Mouse (Mus musculus) layer of hippocampus, adult 2 months (tissue): ENCODE results near the gene Vmn2r1. TPM values are rescaled to one million over a fixed set of nuclear protein-coding genes. Genes with fewer than 3 reads are reported as not detected.

ENCODE experiments used
- DNase-seq, 2 experiments: peaks; one replicate each; pipeline ENCODE4 v3.0.0; 2022; ENCODE audit warnings: low spot score in 2 of 2
- H3K27ac ChIP-seq: fragments of 200-600 bp; 2 replicates; pipeline ENCODE4 v1.8.1; 2022
- H3K4me3 ChIP-seq: fragments of 200-600 bp; 2 replicates; pipeline ENCODE4 v1.8.1; 2022; ENCODE audit warnings: mild to moderate bottlenecking
- CTCF ChIP-seq: fragments of 200-600 bp; conservative IDR thresholded peaks from 2 replicates; pipeline ENCODE4 v1.8.1; 2022; ENCODE audit warnings: antibody characterized with exemption, mild to moderate bottlenecking, moderate library complexity
- long read RNA-seq, 2 experiments: library from polyadenylated mRNA; stranded (forward); transcript quantifications; one replicate each; pipeline ENCODE4 v2.0.0; 2021; ENCODE audit warnings: borderline mapping rate in 2 of 2
- total RNA-seq, 2 experiments: library from RNA; stranded (reverse); gene quantifications; 2 replicates each; pipeline ENCODE4 v1.2.3; 2021

The Vmn2r1 gene
- total RNA-seq = under 1 TPM; 0.36 to 0.69 TPM
- long read RNA-seq, experiment 1 = 0 reads
- long read RNA-seq, experiment 2 = 0 reads

DNA sequence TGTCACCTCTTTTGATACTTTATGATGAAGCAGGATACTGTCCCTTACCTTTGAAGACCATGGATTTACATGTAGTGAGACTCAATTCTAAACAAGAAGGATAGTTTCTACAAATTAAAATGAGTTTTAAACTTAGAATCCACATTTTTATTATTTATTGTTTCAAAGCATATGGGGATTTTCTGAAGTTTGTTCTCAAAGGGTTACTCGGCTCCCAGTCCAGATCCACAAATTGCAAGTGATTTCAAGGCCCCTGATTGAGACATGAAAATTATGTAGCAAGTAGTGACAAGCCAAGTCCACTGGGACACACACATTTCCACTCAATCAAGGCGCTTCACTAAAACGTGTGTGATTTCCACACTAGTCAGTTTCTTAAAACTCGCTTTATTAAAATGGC is at the start of gene Vmn2r1:
Gene Vmn2r1 (plus strand): TSS at position 301 of the 400 bp plus-strand sequence.
- Histone ChIP-seq H3K4me3 (no peak within 1 kb of the TSS), H3K27ac (no peak within 1 kb of the TSS)
- no peak for DNase-seq
- TF ChIP-seq CTCF = no peak

DNA sequence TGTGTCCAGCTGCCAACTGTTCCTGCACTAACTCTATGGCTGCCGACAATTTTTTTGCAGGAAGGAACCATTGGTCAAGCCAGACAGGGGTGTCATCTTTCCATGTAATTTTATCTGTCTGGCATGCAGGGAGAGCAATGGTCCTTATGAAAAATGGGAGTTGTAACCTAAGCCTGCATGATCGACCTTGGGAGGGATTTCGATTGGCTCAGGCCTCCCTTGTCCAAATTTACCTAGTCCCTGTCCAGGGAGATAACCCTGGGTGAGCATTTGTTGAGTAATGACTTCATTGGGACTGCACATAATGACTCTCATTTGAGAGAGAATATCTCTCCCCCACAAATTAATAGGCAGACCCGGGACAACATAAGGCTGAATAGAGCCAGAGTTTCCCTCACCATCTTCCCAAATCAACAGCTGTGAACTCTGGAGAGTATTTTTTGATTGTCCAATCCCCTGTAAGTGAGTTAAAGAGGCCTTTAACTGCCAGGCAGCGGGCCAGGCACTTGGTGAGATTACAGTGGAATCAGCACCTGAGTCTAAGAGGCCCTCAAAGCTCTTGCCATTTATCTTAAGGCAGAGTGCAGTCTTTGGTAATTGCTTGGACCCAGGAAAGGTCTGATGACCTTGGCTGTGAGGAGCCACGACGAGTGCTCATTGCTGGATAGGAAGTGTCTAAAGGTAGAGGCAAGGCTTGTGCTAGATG is 43.1 kb upstream of the Vmn2r1 start:
- H3K27ac ChIP-seq = no peak overlapping the region
- no peak for DNase-seq
- no peak overlapping the region for H3K4me3 ChIP-seq
- no peak for TF ChIP-seq CTCF

DNA sequence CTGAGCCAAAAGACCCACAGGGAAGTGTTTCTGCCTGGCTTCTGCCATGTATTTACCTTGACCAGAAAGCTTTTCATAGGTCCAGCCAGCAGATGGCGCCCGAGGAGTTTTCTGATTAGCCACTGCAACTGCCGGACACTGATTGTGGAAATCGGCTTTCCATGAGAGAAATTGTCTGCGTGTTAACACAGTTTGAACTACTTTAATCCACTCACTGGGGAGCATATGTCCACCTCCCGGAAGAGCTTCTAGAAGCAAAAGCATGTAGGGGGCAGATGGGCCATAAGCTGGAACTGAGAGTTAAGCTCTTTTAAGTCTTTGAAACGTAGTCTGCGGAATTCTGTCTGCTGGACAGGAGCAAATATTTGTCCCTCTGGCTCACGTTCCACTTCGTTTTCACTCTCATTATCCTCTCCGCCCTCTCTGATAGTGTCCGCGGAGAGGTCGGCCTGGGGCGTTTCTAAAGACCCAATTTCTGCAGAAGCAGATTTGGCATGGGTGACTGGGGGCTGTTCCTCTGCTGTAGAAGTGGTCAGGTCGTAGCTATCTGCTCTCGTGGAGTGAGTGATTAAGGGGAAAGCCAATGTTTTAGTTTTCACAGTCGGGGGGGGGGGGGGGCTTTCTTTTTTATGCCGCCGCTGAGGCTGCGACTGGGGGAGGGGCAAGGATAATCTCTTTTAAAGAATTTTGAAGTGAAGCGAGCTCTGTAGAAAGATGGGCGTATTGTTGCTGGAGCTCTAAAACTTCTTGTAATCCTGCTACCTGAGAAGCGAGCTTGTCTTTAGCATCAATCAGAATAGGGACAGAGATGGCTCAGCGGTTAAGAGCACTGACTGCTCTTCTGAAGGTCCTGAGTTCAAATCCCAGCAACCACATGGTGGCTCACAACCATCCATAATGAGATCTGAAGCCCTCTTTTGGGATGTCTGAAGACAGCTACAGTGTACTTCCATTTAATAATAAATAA is 41.2 kb upstream of the Vmn2r1 start:
- H3K4me3 ChIP-seq = peak overlapping the region; percentile 55
- peak; percentile 92 for TF ChIP-seq CTCF
- DNase-seq = peak; percentile 81 to 91
- H3K27ac ChIP-seq = peak overlapping the region; percentile 53; the same call in 1 of the 2 replicates

DNA sequence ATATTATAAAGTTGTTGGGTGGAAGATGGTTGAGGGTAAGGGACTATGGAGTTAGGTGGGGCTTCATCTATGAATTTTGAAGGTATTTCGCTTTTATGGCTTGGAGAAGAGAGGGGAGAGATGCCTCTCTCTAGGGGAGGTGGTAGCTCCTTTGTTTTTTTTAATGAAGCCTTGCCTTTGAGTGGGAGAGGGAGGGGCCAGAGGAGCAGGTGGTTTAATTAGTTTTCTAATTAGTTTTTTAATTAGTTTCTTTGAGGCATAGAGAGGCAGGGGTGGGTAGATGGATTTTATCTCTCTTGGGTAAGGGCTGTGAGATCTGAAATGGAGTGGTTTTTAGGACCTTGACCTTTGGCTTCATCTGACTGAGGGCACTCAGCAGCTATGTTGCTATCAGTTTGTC is 31.4 kb downstream of the Vmn2r1 start:
- no peak for TF ChIP-seq CTCF
- no peak for DNase-seq
- H3K4me3 ChIP-seq = no peak overlapping the region
- H3K27ac ChIP-seq = no peak overlapping the region

DNA sequence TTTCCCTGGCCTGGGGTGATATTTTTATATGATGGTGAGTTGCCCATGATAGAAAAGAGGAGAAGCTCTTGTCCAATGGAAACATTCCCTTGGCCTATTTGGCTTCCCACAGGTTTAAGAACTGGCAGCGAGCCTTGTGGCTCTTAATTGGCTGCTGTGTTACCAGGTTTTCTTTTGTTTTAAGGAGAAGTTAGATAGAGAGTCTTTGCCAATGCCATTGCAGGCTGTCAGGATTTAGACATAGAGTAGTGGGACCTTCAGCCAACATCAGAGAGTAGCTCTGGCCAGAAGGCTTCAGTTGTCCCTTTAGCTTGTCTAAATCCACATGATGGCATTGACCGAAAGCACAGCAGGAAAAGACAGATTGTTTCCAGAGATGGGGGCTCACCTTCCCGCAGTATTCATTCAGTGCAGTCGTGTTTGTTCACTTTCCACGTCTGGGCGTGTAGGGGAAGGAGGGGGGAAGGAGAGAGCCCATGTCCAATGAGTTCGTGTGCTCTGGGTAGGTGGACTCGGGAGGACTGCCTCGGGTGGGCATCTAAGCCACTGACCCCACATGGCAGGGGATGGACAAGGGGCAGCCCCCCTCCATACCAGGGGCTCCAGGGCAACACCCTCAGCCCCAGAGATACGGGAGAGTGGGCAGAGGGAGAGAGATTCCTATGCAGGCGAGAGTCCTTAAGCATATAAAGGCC is 32.2 kb downstream of the Vmn2r1 start:
- Histone ChIP-seq H3K4me3 (no peak overlapping the region), H3K27ac (no peak overlapping the region)
- DNase-seq = no peak
- no peak for TF ChIP-seq CTCF

DNA sequence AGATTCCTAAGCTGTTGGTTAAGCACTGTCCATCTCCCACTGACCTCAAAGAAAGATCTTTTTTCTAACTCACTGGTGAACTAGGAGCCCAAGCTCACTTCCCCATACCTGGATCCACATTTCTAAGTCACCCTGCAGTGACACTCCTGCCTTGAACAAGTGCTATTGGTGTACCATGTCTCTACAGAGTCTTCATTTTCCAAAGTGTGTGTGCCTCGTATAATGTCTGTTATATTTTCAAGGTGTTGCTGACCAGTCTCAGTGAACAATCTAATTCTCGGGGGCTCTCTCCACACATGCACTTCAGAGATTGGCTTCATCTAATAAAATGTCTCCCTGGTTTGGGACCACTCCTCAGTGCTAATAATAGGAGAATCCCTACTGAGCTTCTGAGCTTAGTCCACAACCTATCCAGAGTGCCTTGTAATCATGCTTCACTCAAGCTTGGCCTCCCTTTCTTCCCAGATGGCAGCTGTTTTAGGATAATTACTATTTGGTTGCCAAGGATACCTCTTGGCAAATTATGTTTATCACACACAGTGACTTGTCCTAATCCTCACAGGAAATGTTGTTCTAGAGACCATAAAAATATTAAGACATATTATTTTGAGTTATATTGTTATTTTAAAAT is 60.6 kb downstream of the Vmn2r1 start, which contains the start of gene Vmn2r2:
Gene Vmn2r2 (minus strand): TSS at position 51 of the 631 bp plus-strand sequence.
- H3K27ac ChIP-seq = no peak within 1 kb of the TSS
- TF ChIP-seq CTCF = no peak
- H3K4me3 ChIP-seq = no peak within 1 kb of the TSS
- no peak for DNase-seq

Other genes starting within 250 kb of the Vmn2r1 start
- gene Plch1, start 182.1 kb upstream of the Vmn2r1 start, total RNA-seq = 1 to 10 TPM; 3.9 to 5.0 TPM
- gene E130311K13Rik, start 152.1 kb upstream of the Vmn2r1 start, total RNA-seq = 10 to 100 TPM; 13.5 to 13.6 TPM
- gene Slc33a1, start 116.8 kb upstream of the Vmn2r1 start, total RNA-seq = 10 to 100 TPM; 27.7 to 29.0 TPM
- 10 to 100 TPM; 47.2 to 48.5 TPM for gene Gmps, start 105.4 kb upstream of the Vmn2r1 start, total RNA-seq
- not detected for gene Vmn2r2, start 60.4 kb downstream of the Vmn2r1 start, total RNA-seq
- not detected for gene Vmn2r3, start 208.2 kb downstream of the Vmn2r1 start, total RNA-seq